Mouse (Mus musculus): ENCODE results near the gene Recql5. TPM values are rescaled to one million over a fixed set of nuclear protein-coding genes. Genes with fewer than 3 reads are reported as not detected.

Recql5 gene
- polyA plus RNA-seq, 1 experiment from 2014 or later: 9.6 TPM

DNA sequence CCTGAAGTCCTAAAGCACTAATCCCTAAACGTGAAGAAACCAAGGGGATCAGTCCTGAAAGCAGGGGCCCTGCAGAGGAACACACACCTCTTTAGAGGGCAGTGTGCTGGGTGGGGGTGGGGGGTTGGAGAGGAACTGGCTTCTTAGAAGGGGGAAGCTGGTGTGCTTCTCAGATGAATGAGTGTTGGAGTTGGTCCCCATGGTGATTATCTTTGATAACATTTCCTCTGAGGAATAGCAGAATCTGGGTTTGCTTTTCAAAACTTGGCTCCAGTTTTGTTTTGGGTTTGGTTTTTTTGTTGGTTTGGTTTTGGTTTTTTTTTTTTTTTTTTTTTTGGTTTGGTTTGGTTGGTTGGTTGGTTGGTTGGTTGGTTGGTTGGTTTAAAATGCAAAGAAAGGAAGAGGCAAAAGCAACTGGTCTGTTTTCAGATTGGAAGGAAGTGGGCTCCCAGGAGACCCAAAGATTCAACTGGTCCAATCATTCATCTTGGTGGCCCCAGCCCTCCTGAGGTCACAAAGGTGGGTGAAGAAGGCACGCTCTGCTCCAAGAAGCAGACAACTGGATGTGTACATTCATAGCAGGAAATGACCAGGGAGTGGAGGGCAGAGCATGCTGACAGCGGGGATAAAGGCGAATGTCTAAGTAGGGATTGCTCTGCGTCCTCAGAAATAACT, 35.6 kb upstream of the Recql5 start:
- H3K9me3 ChIP-seq (ENCODE audit: control insufficient read depth, low read length): no peaks in the 10 kb centered on the region
- H3K27ac ChIP-seq (replicated peaks in 1 of 2; ENCODE audit: control insufficient read depth in 1 of 2, insufficient read depth in 1 of 2, low read depth in 2 of 2, low read length in 2 of 2): no peak overlapping the region
- peaks cover 6 to 10% of the 10 kb centered on the region in 2 experiments; a peak in 3 of 4 replicates for H3K4me1 ChIP-seq (ENCODE audit: control insufficient read depth in 2 of 2, insufficient read depth in 2 of 2, low read length in 2 of 2)
- 49% methylated on average over 5 of the region's 5 CpGs for WGBS
- H3K27me3 ChIP-seq (ENCODE audit: control insufficient read depth, insufficient read depth, low read length): peaks cover 8% of the 10 kb centered on the region
- no peak overlapping the region for H3K4me2 ChIP-seq (ENCODE audit: low read length)
- no peak overlapping the region for H3K9ac ChIP-seq (ENCODE audit: low read length)
- no peak for ATAC-seq (ENCODE audit: insufficient number of reproducible peaks, insufficient read depth, low FRiP score, low read depth)
- H3K36me3 ChIP-seq (ENCODE audit: control insufficient read depth, insufficient read depth, low read length): peaks cover 32% of the 10 kb centered on the region
- H3K4me3 ChIP-seq (ENCODE audit: control insufficient read depth in 1 of 2, insufficient read depth in 1 of 2, low read depth in 1 of 2, low read length in 2 of 2): no peak overlapping the region

DNA sequence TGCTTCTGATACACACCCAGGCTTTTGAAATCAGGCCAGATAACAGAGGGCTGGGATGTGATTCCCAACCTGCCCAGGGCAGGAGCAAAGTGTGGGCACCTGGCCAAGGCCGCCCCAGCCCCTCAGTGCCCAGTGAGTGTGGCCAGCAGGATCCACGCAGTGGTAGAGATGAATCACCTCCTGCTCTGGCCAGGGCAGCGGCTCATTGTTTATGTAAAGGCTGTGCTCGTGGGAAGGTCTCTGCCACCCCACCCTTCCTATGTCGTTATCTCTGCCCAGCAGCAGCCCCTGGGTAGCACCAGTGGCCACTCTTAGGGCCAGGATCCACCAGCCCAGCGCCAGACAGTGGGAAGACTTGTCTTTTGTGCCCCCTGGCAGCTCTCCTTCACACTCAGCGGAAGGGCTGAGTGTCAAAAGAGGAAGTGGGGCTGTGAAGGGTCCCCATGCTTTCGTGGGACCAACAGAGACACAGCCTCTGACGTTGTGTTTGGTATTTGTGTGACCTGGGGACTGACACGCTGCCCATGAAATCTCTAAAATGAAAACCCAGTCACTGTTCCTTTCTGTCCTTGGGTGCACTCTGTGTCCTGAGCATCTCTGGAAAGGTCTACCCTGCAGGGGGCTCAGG, 31.8 kb upstream of the Recql5 start:
- Histone ChIP-seq H3K9me3 (ENCODE audit: control insufficient read depth, low read length) (no peaks in the 10 kb centered on the region), H3K9ac (ENCODE audit: low read length) (no peak overlapping the region), H3K4me1 (ENCODE audit: control insufficient read depth in 2 of 2, insufficient read depth in 2 of 2, low read length in 2 of 2) (peaks cover 6 to 10% of the 10 kb centered on the region in 2 experiments; a peak in 3 of 4 replicates), H3K36me3 (ENCODE audit: control insufficient read depth, insufficient read depth, low read length) (peaks cover 70% of the 10 kb centered on the region), H3K27ac (replicated peaks in 1 of 2; ENCODE audit: control insufficient read depth in 1 of 2, insufficient read depth in 1 of 2, low read depth in 2 of 2, low read length in 2 of 2) (peak overlapping the region; percentile 9 to 65), H3K27me3 (ENCODE audit: control insufficient read depth, insufficient read depth, low read length) (no peaks in the 10 kb centered on the region), H3K4me3 (ENCODE audit: control insufficient read depth in 1 of 2, insufficient read depth in 1 of 2, low read depth in 1 of 2, low read length in 2 of 2) (no peak overlapping the region), H3K4me2 (ENCODE audit: low read length) (no peak overlapping the region)
- 62% methylated on average over 10 of the region's 10 CpGs for WGBS
- peak; percentile 63; the same call in 1 of the 2 replicates for ATAC-seq (ENCODE audit: insufficient number of reproducible peaks, insufficient read depth, low FRiP score, low read depth)

DNA sequence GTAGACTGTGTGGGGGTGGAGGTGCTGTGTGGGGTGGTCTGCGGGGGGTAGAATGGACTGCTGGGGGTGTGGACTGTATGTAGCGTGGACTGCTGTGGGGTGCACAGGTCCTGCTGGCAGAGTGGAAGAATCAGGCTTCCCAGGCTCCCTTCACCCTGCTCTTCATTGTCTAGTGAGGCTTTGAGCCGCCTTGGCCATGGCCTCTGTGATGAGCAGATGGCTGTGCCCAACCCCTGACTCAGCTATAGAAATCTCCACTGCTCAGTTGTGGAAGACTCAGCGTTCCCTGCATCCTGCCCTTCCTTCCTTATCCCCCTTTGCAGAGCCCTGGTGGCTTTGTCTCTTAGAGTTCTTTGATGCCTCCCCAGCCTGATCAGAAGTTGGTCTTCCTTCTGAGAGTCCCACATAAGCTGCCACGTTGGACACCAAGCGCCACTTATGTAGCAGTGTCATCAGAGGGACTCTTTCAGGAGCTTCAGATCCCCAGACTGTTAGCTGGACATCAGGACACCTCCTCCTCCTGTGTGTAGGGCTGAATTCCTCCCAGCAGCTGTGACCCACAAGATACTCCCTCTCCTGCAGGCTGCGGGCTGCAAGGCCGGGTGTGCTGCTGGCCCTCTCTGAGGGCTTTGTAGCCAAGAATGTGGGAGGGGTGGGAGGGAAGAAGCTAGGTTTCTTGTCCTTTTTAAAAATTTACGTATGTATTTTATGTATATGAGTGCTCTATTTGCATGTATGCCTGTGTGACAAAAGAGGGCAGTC, 29.6 kb upstream of the Recql5 start:
- Histone ChIP-seq H3K27ac (replicated peaks in 1 of 2; ENCODE audit: control insufficient read depth in 1 of 2, insufficient read depth in 1 of 2, low read depth in 2 of 2, low read length in 2 of 2) (no peak overlapping the region), H3K4me2 (ENCODE audit: low read length) (no peak overlapping the region), H3K9me3 (ENCODE audit: control insufficient read depth, low read length) (no peaks in the 10 kb centered on the region), H3K36me3 (ENCODE audit: control insufficient read depth, insufficient read depth, low read length) (peaks cover 84% of the 10 kb centered on the region), H3K4me1 (ENCODE audit: control insufficient read depth in 2 of 2, insufficient read depth in 2 of 2, low read length in 2 of 2) (peaks cover 2 to 10% of the 10 kb centered on the region in 2 experiments; a peak in 3 of 4 replicates), H3K9ac (ENCODE audit: low read length) (no peak overlapping the region), H3K4me3 (ENCODE audit: control insufficient read depth in 1 of 2, insufficient read depth in 1 of 2, low read depth in 1 of 2, low read length in 2 of 2) (no peak overlapping the region), H3K27me3 (ENCODE audit: control insufficient read depth, insufficient read depth, low read length) (no peaks in the 10 kb centered on the region)
- no peak for ATAC-seq (ENCODE audit: insufficient number of reproducible peaks, insufficient read depth, low FRiP score, low read depth)
- 91% methylated on average over 9 of the region's 9 CpGs for WGBS

DNA sequence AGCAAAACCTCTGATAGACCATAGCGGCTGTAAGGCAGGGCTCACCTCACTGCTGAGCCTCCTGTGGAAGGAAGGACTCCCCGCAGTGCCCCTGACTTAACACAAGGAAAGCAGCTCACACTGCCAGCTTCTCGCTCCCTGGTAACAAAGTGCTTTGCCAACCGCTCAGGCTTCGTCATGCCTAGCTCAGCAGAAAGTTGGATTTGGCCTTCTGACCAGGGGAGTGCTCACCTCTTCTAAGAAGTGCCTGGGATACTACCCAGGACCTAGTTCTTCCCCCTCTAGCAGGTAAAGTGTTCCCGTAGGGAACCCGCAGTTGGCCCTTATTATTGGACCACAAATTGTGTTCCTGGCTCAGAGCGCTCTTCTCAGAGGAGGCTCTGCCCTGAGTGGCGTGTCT, 25.7 kb upstream of the Recql5 start:
- no peak for ATAC-seq (ENCODE audit: insufficient number of reproducible peaks, insufficient read depth, low FRiP score, low read depth)
- 97% methylated on average over 9 of the region's 9 CpGs for WGBS

DNA sequence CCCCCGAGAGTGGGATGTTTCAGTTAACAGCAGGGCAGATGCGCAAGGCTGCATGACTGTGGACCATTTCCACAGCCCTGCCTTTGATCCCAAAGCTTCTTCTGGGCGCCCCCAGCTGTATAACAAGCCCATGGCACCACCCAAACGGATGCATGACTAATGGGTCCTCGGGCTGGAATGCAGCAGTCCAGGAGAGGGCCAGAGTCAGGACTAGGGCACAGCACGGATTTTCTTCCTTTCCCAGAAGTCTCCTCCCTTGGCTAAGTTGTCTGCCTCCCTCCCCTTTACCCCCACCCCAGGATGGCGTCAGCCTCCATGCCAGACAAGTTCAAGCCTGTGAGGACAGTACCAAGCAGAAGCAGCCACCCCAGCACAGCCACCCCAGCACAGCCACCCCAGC, 24.7 kb upstream of the Recql5 start:
- Histone ChIP-seq H3K9ac (ENCODE audit: low read length) (no peak overlapping the region), H3K4me3 (ENCODE audit: control insufficient read depth in 1 of 2, insufficient read depth in 1 of 2, low read depth in 1 of 2, low read length in 2 of 2) (no peak overlapping the region), H3K4me1 (ENCODE audit: control insufficient read depth in 2 of 2, insufficient read depth in 2 of 2, low read length in 2 of 2) (peaks cover 0 to 2% of the 10 kb centered on the region in 2 experiments; a peak in 1 of 4 replicates), H3K27ac (replicated peaks in 1 of 2; ENCODE audit: control insufficient read depth in 1 of 2, insufficient read depth in 1 of 2, low read depth in 2 of 2, low read length in 2 of 2) (no peak overlapping the region; a peak in 1 of 4 replicates), H3K4me2 (ENCODE audit: low read length) (no peak overlapping the region), H3K9me3 (ENCODE audit: control insufficient read depth, low read length) (no peaks in the 10 kb centered on the region), H3K36me3 (ENCODE audit: control insufficient read depth, insufficient read depth, low read length) (peaks cover 78% of the 10 kb centered on the region), H3K27me3 (ENCODE audit: control insufficient read depth, insufficient read depth, low read length) (no peaks in the 10 kb centered on the region)
- no peak for ATAC-seq (ENCODE audit: insufficient number of reproducible peaks, insufficient read depth, low FRiP score, low read depth)
- WGBS: 74% methylated on average over 7 of the region's 7 CpGs

More for the DNA sequence above, 25.7 kb upstream of the Recql5 start:
- Histone ChIP-seq H3K4me1 (ENCODE audit: control insufficient read depth in 2 of 2, insufficient read depth in 2 of 2, low read length in 2 of 2) (peaks cover 0 to 2% of the 10 kb centered on the region in 2 experiments; a peak in 1 of 4 replicates), H3K36me3 (ENCODE audit: control insufficient read depth, insufficient read depth, low read length) (peaks cover 78% of the 10 kb centered on the region), H3K9me3 (ENCODE audit: control insufficient read depth, low read length) (no peaks in the 10 kb centered on the region), H3K4me2 (ENCODE audit: low read length) (no peak overlapping the region), H3K27ac (replicated peaks in 1 of 2; ENCODE audit: control insufficient read depth in 1 of 2, insufficient read depth in 1 of 2, low read depth in 2 of 2, low read length in 2 of 2) (no peak overlapping the region), H3K9ac (ENCODE audit: low read length) (no peak overlapping the region), H3K27me3 (ENCODE audit: control insufficient read depth, insufficient read depth, low read length) (no peaks in the 10 kb centered on the region), H3K4me3 (ENCODE audit: control insufficient read depth in 1 of 2, insufficient read depth in 1 of 2, low read depth in 1 of 2, low read length in 2 of 2) (no peak overlapping the region)

DNA sequence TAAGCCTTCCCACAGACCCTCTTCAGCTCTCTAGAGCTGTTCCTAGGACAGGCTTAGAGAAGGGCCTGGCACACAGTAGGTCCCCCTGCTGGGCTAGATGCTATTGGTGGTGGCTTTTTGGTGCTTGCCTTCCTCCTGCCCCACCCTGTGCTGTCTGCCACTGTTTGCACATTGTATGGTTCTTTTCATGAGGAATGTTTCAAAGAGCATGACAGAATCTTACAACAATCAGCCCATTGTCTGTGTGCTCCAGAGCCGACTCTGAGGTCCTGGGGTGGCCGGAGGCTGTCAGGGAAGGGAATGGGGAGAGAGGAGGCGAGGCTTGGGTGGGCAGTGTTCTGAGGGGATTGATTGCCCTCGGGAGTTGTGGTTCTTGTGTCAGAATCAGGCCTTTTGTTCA, 23.2 kb upstream of the Recql5 start:
- Histone ChIP-seq H3K4me1 (ENCODE audit: control insufficient read depth in 2 of 2, insufficient read depth in 2 of 2, low read length in 2 of 2) (peaks cover 2 to 3% of the 10 kb centered on the region in 2 experiments; a peak in 1 of 4 replicates), H3K9me3 (ENCODE audit: control insufficient read depth, low read length) (no peaks in the 10 kb centered on the region), H3K27ac (replicated peaks in 1 of 2; ENCODE audit: control insufficient read depth in 1 of 2, insufficient read depth in 1 of 2, low read depth in 2 of 2, low read length in 2 of 2) (no peak overlapping the region), H3K4me2 (ENCODE audit: low read length) (no peak overlapping the region), H3K9ac (ENCODE audit: low read length) (no peak overlapping the region), H3K4me3 (ENCODE audit: control insufficient read depth in 1 of 2, insufficient read depth in 1 of 2, low read depth in 1 of 2, low read length in 2 of 2) (no peak overlapping the region), H3K36me3 (ENCODE audit: control insufficient read depth, insufficient read depth, low read length) (peaks cover 79% of the 10 kb centered on the region), H3K27me3 (ENCODE audit: control insufficient read depth, insufficient read depth, low read length) (no peaks in the 10 kb centered on the region)
- 69% methylated on average over 4 of the region's 4 CpGs for WGBS
- ATAC-seq (ENCODE audit: insufficient number of reproducible peaks, insufficient read depth, low FRiP score, low read depth): no peak

DNA sequence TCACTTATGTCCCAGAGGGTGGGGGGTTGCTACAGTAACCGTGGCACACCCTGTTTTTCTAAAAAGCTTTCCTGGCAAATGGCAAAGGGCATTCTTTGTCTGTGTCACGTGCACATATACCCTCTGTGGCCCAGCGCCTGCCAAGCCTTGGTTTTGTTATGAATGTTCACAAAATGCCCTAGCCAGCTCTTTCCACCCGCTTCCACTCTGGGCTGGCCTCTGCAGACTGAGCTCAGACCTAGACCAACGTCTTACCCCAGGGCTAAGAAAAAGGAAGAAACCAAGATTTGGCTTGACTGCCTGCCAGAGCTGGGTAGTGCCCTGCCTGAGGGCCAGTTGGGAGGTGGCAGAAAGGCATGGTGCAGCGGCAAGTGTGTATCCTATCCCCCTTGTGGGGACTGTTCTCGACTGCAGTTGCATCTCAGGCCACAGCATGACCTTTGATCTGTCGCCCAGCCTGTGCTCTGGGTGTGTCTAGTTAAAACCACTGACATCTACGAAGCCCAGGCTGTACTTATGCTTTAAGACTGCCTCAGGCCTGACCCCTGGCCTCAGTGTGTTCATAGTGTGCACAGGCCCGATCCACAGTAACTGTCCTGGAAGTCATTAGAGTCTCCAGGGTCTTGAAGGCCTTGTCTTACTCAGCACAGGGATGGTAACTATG, 22.1 kb upstream of the Recql5 start:
- Histone ChIP-seq H3K9me3 (ENCODE audit: control insufficient read depth, low read length) (no peaks in the 10 kb centered on the region), H3K27ac (replicated peaks in 1 of 2; ENCODE audit: control insufficient read depth in 1 of 2, insufficient read depth in 1 of 2, low read depth in 2 of 2, low read length in 2 of 2) (no peak overlapping the region; a peak in 1 of 4 replicates), H3K4me2 (ENCODE audit: low read length) (no peak overlapping the region), H3K4me3 (ENCODE audit: control insufficient read depth in 1 of 2, insufficient read depth in 1 of 2, low read depth in 1 of 2, low read length in 2 of 2) (no peak overlapping the region), H3K4me1 (ENCODE audit: control insufficient read depth in 2 of 2, insufficient read depth in 2 of 2, low read length in 2 of 2) (peaks cover 2 to 3% of the 10 kb centered on the region in 2 experiments; a peak in 1 of 4 replicates), H3K9ac (ENCODE audit: low read length) (no peak overlapping the region), H3K36me3 (ENCODE audit: control insufficient read depth, insufficient read depth, low read length) (peaks cover 79% of the 10 kb centered on the region), H3K27me3 (ENCODE audit: control insufficient read depth, insufficient read depth, low read length) (no peaks in the 10 kb centered on the region)
- WGBS: 71% methylated on average over 10 of the region's 10 CpGs
- ATAC-seq (ENCODE audit: insufficient number of reproducible peaks, insufficient read depth, low FRiP score, low read depth): 0 out of 2 replicates have a peak, but pooled peaks have one; percentile 28

Measured in heart, embryonic 14.5 days (tissue).